14 mouse cellular contexts compared by ENCODE assay signal in genomic region chr11:31669172-31669869, GRCm38 (mm10). TPM values are rescaled to one million over a fixed set of nuclear protein-coding genes. Genes with fewer than 3 reads are reported as not detected.
A peak's percentile ranks its signal among the peaks of the same experiment; 100 is the strongest.
DNase-seq lines count a peak whose midpoint lies in the region; ATAC-seq lines count a peak whose summit lies in the region.
"Had no signal": no experiment of that assay in that cellular context is flagged by ENCODE, and none has a peak within 500 bp of the region (broad histone marks: within the 10 kb centered on the region; RNA-seq: fewer than 3 reads in every experiment).

No protein-coding gene starts in this region.

- no peaks in the 10 kb centered on the region for H3K27me3 ChIP-seq in kidney, embryonic 14.5 days (ENCODE audit: control insufficient read depth, insufficient read depth, low read length)
- H3K27me3 ChIP-seq: limb, embryonic 12.5 days; lung, embryonic 15.5 days; stomach, embryonic 15.5 days had no signal

- peak; percentile 44 for DNase-seq in cerebellum, adult 9-10 months
- no peak for DNase-seq in cerebellum, postnatal 25 days
- peak; percentile 24 for DNase-seq in kidney, adult 18-20 months
- peak; percentile 11 for DNase-seq in CD4-positive helper T cell, adult 2 months (ENCODE audit: low read depth, low spot score)
- no peak for DNase-seq in spleen, adult 18-20 months
- DNase-seq in thymus, postnatal 0 days (ENCODE audit: low spot score), result no peak
- DNase-seq: adrenal gland, postnatal 10 days; kidney, postnatal 14 days had no signal

- no peak overlapping the region for H3K4me3 ChIP-seq in kidney, embryonic 14.5 days (ENCODE audit: low read length)
- H3K4me3 ChIP-seq: lung, embryonic 15.5 days; stomach, embryonic 15.5 days had no signal

- peaks cover 8% of the 10 kb centered on the region for H3K4me1 ChIP-seq in kidney, embryonic 14.5 days (ENCODE audit: control insufficient read depth, insufficient read depth, low read length)

- H3K36me3 ChIP-seq in kidney, embryonic 14.5 days (ENCODE audit: control insufficient read depth, insufficient read depth, low read length), result peaks cover 47% of the 10 kb centered on the region

- no peak overlapping the region for H3K4me2 ChIP-seq in kidney, embryonic 14.5 days (replicated peaks; ENCODE audit: low read depth, low read length)
- H3K4me2 ChIP-seq: heart, embryonic 11.5 days had no signal

- WGBS in kidney, embryonic 14.5 days, result 95% methylated on average over 9 of the region's 9 CpGs

- no peak for ATAC-seq in kidney, embryonic 14.5 days (ENCODE audit: low FRiP score, low TSS enrichment)
- ATAC-seq in granulocyte monocyte progenitor cell, adult 5-6 weeks (replicated peaks; ENCODE audit: poor library complexity, severe bottlenecking), result peak; percentile 14

- H3K27ac ChIP-seq in kidney, embryonic 14.5 days (ENCODE audit: low read depth, low read length), result no peak overlapping the region
- H3K27ac ChIP-seq: limb, embryonic 12.5 days; lung, embryonic 15.5 days; stomach, embryonic 15.5 days had no signal

- H3K9me3 ChIP-seq in kidney, embryonic 14.5 days (ENCODE audit: control insufficient read depth, low read length), result no peaks in the 10 kb centered on the region
- H3K9me3 ChIP-seq: limb, embryonic 12.5 days; lung, embryonic 15.5 days; stomach, embryonic 15.5 days had no signal

- H3K9ac ChIP-seq in kidney, embryonic 14.5 days (ENCODE audit: low read depth, low read length), result no peak overlapping the region
- H3K9ac ChIP-seq: limb, embryonic 12.5 days; lung, embryonic 15.5 days; stomach, embryonic 15.5 days had no signal

RNA-seq across cellular contexts. Expression of gene Bod1, which starts 2.4 kb away (rescaled TPM):
- 104 and 107 TPM in 2 replicates for polyA plus RNA-seq in kidney, embryonic 14.5 days (2014; fragmentation: Nextera tagmentation; extraction: Ambion mirVana)
- total RNA-seq in granulocyte monocyte progenitor cell, adult 5-6 weeks (2014; fragmentation: Nextera tagmentation), result 16.5 and 22.8 TPM in 2 replicates
- total RNA-seq in granulocyte monocyte progenitor cell, adult 5-6 weeks (2017), result 21.4 and 26.3 TPM in 2 replicates
- 36.8 and 39.5 TPM in 2 replicates for polyA plus RNA-seq in thymus, postnatal 0 days (2015; fragmentation: Nextera tagmentation; extraction: Ambion mirVana)

Comparison
In these comparisons a context has a peak if more than half of its experiments do, and no peak if none do; other contexts are left out.
1. DNase-seq: peak in cerebellum, adult 9-10 months (single experiment), kidney, adult 18-20 months (single experiment) and CD4-positive helper T cell, adult 2 months (single experiment); none in cerebellum, postnatal 25 days (0 of 2), spleen, adult 18-20 months (0 of 2) and thymus, postnatal 0 days (single experiment).